7 mouse cellular contexts compared by ENCODE assay signal in genomic region chr5:72601006-72601405, GRCm38 (mm10). TPM values are rescaled to one million over a fixed set of nuclear protein-coding genes. Genes with fewer than 3 reads are reported as not detected.
DNase-seq lines count a peak whose midpoint lies in the region; ATAC-seq and TF ChIP-seq lines count a peak whose summit lies in the region.

No protein-coding gene starts in this region.

- no peak overlapping the region for H3K27ac ChIP-seq in embryonic fibroblast, embryonic 13.5 days (ENCODE audit: insufficient read depth, low read length)
- no peak overlapping the region for H3K27ac ChIP-seq in liver, embryonic 12.5 days

- H3K4me3 ChIP-seq in embryonic fibroblast, embryonic 13.5 days (ENCODE audit: insufficient read depth, low read length), result no peak overlapping the region
- H3K4me3 ChIP-seq in liver, embryonic 12.5 days, result no peak overlapping the region

- H3K9ac ChIP-seq in liver, embryonic 12.5 days, result no peak overlapping the region

- peak; percentile 48 for ATAC-seq in inflammation-experienced regulatory T-cells, adult 6 months
- peak; percentile 44; the same call in 1 of the 2 replicates for ATAC-seq in liver, embryonic 12.5 days

- no peaks in the 10 kb centered on the region for H3K4me1 ChIP-seq in embryonic fibroblast, embryonic 13.5 days (ENCODE audit: control insufficient read depth, insufficient read depth, low read length)
- H3K4me1 ChIP-seq in liver, embryonic 12.5 days, result no peaks in the 10 kb centered on the region

- no peak for TF ChIP-seq POLR2A in embryonic fibroblast, embryonic 13.5 days (IDR thresholded peaks at IDR 0.05; ENCODE audit: low read depth, low read length)

- peak; percentile 2 for DNase-seq in spleen, adult 12 weeks (ENCODE audit: low spot score)
- no peak for DNase-seq in spleen, postnatal 36 days (ENCODE audit: low spot score in 2 of 2)
- DNase-seq in adipocyte (ENCODE audit: low spot score), result peak; percentile 66
- DNase-seq in retina, embryonic 14.5 days (ENCODE audit: low spot score), result peak; percentile 57

- WGBS in liver, embryonic 12.5 days (ENCODE audit: insufficient replicate concordance), result 12% methylated on average over 5 of the region's 5 CpGs

- no peaks in the 10 kb centered on the region for H3K27me3 ChIP-seq in liver, embryonic 12.5 days (replicated peaks)

- no peaks in the 10 kb centered on the region for H3K9me3 ChIP-seq in liver, embryonic 12.5 days (replicated peaks)

- H3K4me2 ChIP-seq in liver, embryonic 12.5 days, result no peak overlapping the region

- no peaks in the 10 kb centered on the region for H3K36me3 ChIP-seq in liver, embryonic 12.5 days

- peak; percentile 53; the same call in 1 of the 2 replicates for TF ChIP-seq CTCF in embryonic fibroblast, embryonic 13.5 days (IDR thresholded peaks at IDR 0.05; ENCODE audit: borderline replicate concordance, insufficient read depth, low read length)

RNA-seq across cellular contexts. Expression of gene Gm5868, which starts 13.7 kb away (rescaled TPM):
- not detected in 2 replicates for polyA plus RNA-seq in embryonic fibroblast, embryonic 13.5 days (2011; ENCODE audit: insufficient read length, low read depth, missing spikeins)
- polyA plus RNA-seq in inflammation-experienced regulatory T-cells, adult 6 months (2017; shearing (Covaris generic)), result not detected
- polyA plus RNA-seq in liver, embryonic 12.5 days (2016; fragmentation: Nextera tagmentation; extraction: Ambion mirVana), result not detected in 2 replicates

RNA-seq across cellular contexts. Expression of gene Zar1, which starts 20.0 kb away (rescaled TPM):
- polyA plus RNA-seq in embryonic fibroblast, embryonic 13.5 days (2011; ENCODE audit: insufficient read length, low read depth, missing spikeins), result 0.27 TPM in 1 of 2 replicates, not detected in the other
- not detected for polyA plus RNA-seq in inflammation-experienced regulatory T-cells, adult 6 months (2017; shearing (Covaris generic))
- polyA plus RNA-seq in liver, embryonic 12.5 days (2016; fragmentation: Nextera tagmentation; extraction: Ambion mirVana), result not detected in 2 replicates

RNA-seq across cellular contexts. Expression of gene Nfxl1, which starts 41.5 kb away (rescaled TPM):
- polyA plus RNA-seq in embryonic fibroblast, embryonic 13.5 days (2011; ENCODE audit: insufficient read length, low read depth, missing spikeins), result 28.5 and 52.7 TPM in 2 replicates
- polyA plus RNA-seq in inflammation-experienced regulatory T-cells, adult 6 months (2017; shearing (Covaris generic)), result 1 to 10 TPM; 2.5 to 2.8 (median 2.8) TPM
- polyA plus RNA-seq in liver, embryonic 12.5 days (2016; fragmentation: Nextera tagmentation; extraction: Ambion mirVana), result 9.2 and 11.3 TPM in 2 replicates

RNA-seq across cellular contexts. Expression of gene Cnga1, which starts 43.1 kb away (rescaled TPM):
- not detected in 2 replicates for polyA plus RNA-seq in embryonic fibroblast, embryonic 13.5 days (2011; ENCODE audit: insufficient read length, low read depth, missing spikeins)
- polyA plus RNA-seq in inflammation-experienced regulatory T-cells, adult 6 months (2017; shearing (Covaris generic)), result 1 to 10 TPM in 2 of 3 experiments, under 1 TPM in 1; 0.94 to 1.7 (median 1.3) TPM
- polyA plus RNA-seq in liver, embryonic 12.5 days (2016; fragmentation: Nextera tagmentation; extraction: Ambion mirVana), result not detected in 2 replicates

RNA-seq across cellular contexts. Expression of gene Nipal1, which starts 46.6 kb away (rescaled TPM):
- polyA plus RNA-seq in embryonic fibroblast, embryonic 13.5 days (2011; ENCODE audit: insufficient read length, low read depth, missing spikeins), result 6.2 and 19.6 TPM in 2 replicates
- 10 to 100 TPM; 12.3 to 46.8 (median 34.3) TPM for polyA plus RNA-seq in inflammation-experienced regulatory T-cells, adult 6 months (2017; shearing (Covaris generic))
- 1.2 and 2.6 TPM in 2 replicates for polyA plus RNA-seq in liver, embryonic 12.5 days (2016; fragmentation: Nextera tagmentation; extraction: Ambion mirVana)

Comparison
In these comparisons a context has a peak if more than half of its experiments do, and no peak if none do; other contexts are left out.
1. DNase-seq: peak in spleen, adult 12 weeks (single experiment), adipocyte (single experiment) and retina, embryonic 14.5 days (single experiment); none in spleen, postnatal 36 days (0 of 2).